Mouse (Mus musculus) embryonic facial prominence, embryonic 11.5 days (tissue): Measurements from ENCODE around the gene Polr3e. TPM values are rescaled to one million over a fixed set of nuclear protein-coding genes. Genes with fewer than 3 reads are reported as not detected.
A peak's percentile ranks its signal among the peaks of the same experiment; 100 is the strongest.

Experiments
- ATAC-seq: fragments of 200-750 bp; cut with Nextera tagmentation; replicated peaks from 2 replicates; pipeline ENCODE4 v1.8.0; 2017; ENCODE audit warnings: low read depth; ENCODE audit not compliant: insufficient number of reproducible peaks, low FRiP score, low TSS enrichment
- DNase-seq: peaks from one replicate; pipeline ENCODE4 v3.0.0-alpha.2; 2015; ENCODE audit warnings: low spot score
- H3K27ac ChIP-seq: fragments of 300-500 bp; sonication (generic); replicated peaks from 2 replicates; pipeline ENCODE4 v1.5.1; 2014; ENCODE audit warnings: mild to moderate bottlenecking, low read depth, low read length, control low read depth
- H3K27me3 ChIP-seq: fragments of 300-500 bp; sonication (generic); 2 replicates; pipeline ENCODE4 v1.6.1; 2014; ENCODE audit warnings: mild to moderate bottlenecking, low read length, moderate library complexity, mixed read lengths; ENCODE audit not compliant: control insufficient read depth, insufficient read depth
- H3K36me3 ChIP-seq: fragments of 300-500 bp; sonication (generic); replicated peaks from 2 replicates; pipeline ENCODE4 v1.6.1; 2014; ENCODE audit warnings: low read depth, mild to moderate bottlenecking, low read length, moderate library complexity, mixed read lengths; ENCODE audit not compliant: control insufficient read depth, insufficient read depth
- H3K4me1 ChIP-seq: fragments of 300-500 bp; sonication (generic); 2 replicates; pipeline ENCODE4 v1.6.1; 2014; ENCODE audit warnings: low read length, mixed read lengths; ENCODE audit not compliant: control insufficient read depth, insufficient read depth
- H3K4me2 ChIP-seq: fragments of 300-500 bp; sonication (generic); 2 replicates; pipeline ENCODE4 v1.6.1; 2014; ENCODE audit warnings: low read depth, mild to moderate bottlenecking, control low read depth, low read length, moderate library complexity
- H3K4me3 ChIP-seq: fragments of 300-500 bp; sonication (generic); 2 replicates; pipeline ENCODE4 v1.5.1; 2014; ENCODE audit warnings: low read depth, low read length, control low read depth
- H3K9ac ChIP-seq: fragments of 300-500 bp; sonication (generic); replicated peaks from 2 replicates; pipeline ENCODE4 v1.6.1; 2014; ENCODE audit warnings: mild to moderate bottlenecking, control low read depth, low read length
- H3K9me3 ChIP-seq: fragments of 300-500 bp; sonication (generic); replicated peaks from 2 replicates; pipeline ENCODE4 v1.6.1; 2016; ENCODE audit warnings: mild to moderate bottlenecking, low read length, inconsistent platforms, mixed read lengths; ENCODE audit not compliant: control insufficient read depth
- WGBS: fragments of 180-500 bp; shearing (Covaris S2); extraction: QIAGEN DNeasy Blood & Tissue Kit; methylation state at CpG from one replicate; pipeline ENCODE4 v1.1.7; 2014; 5-methylcytosine and 5-hydroxymethylcytosine counted together
- polyA plus RNA-seq: library from polyadenylated mRNA; unstranded; fragments of >200 nt; fragmentation: Nextera tagmentation; extraction: Ambion mirVana; gene quantifications from 2 replicates; pipeline ENCODE4 v1.2.1, GENCODE M21; 2014

Gene Polr3e
- polyA plus RNA-seq, 1 experiment from 2014 or later = 22.7 TPM

DNA sequence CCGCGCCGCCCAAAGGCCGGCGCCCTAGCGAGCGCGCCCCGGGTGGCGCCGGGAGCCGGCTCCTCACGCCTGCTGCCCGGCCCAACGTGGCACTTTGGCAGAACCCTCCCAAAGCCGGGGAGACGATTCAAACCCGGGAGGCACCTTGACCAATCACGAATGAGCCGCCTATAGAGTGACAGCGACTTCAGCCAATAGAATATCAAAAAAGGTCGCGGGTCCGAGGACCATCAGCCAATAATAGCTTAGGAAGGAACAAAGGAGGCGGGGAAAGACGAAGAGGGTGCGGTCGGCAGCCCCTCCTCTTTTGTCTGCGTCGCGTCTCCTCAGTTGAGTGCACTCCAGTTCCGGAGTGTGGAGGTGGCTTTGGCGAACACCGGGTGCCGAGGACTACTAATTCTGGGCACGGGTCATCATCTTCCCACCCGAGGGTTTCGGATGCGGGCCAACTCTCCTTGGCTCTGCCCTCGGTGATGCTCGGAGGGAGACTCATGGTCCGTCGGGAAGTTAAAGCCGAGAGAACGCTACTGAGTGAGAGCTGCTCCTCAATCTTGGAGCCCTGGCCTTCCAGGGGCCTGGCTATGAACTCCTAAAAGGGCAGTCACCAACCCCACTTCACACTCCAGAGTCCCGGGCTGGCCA is 64.8 kb downstream of the Polr3e start, which contains the start of the genes Cdr2 and Mfsd13b:
Cdr2 (minus strand) TSS at position 113 of the 642 bp plus-strand sequence.
Mfsd13b (plus strand) TSS at position 310 of the 642 bp plus-strand sequence.
- H3K27ac ChIP-seq = peak within 1 kb of the TSS; percentile 72
- under 1% methylated on average over 46 of the region's 46 CpGs for WGBS
- H3K4me1 ChIP-seq = no peaks in the 10 kb centered on the region
- ATAC-seq = peak; percentile 95
- peak within 1 kb of the TSS; percentile 83 for H3K4me2 ChIP-seq
- H3K27me3 ChIP-seq = no peaks in the 10 kb centered on the region
- peak within 1 kb of the TSS; percentile 95 for H3K4me3 ChIP-seq
- H3K36me3 ChIP-seq = no peaks in the 10 kb centered on the region
- peak within 1 kb of the TSS; percentile 83 for H3K9ac ChIP-seq
- DNase-seq = peak; percentile 99
- no peaks in the 10 kb centered on the region for H3K9me3 ChIP-seq

GRCm38 (mm10) chr7:120982968-120983367 is 65.4 kb downstream of the Polr3e start:
- Histone ChIP-seq H3K4me1 (no peaks in the 10 kb centered on the region), H3K9me3 (no peaks in the 10 kb centered on the region), H3K9ac (peak overlapping the region; percentile 63), H3K36me3 (no peaks in the 10 kb centered on the region), H3K4me2 (peak overlapping the region; percentile 42), H3K4me3 (peak overlapping the region; percentile 95), H3K27me3 (no peaks in the 10 kb centered on the region), H3K27ac (no peak overlapping the region)
- WGBS = 14% methylated on average over 7 of the region's 7 CpGs
- ATAC-seq (0 out of 2 replicates have a peak, but pooled peaks have one; percentile 10), DNase-seq (peak; percentile 52)

DNA sequence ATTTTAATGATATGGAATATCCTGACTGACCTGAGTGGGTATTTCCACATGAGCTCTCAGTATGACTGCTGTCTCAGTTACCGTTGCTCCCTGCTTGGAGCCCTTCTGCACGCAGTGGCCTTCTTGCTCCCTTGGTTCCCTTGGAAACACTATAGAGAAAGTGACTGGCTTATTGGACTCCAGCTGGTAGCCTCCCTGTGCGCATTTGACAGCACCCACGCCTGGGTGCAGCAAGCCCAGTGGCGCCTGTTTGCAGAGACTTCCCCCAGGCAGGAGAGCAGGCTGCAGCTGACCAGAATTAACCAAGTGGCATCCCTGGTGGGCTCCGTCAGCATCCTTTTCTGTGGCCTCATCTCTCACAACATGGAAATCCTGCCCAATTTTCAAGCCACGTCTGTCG is 73.6 kb downstream of the Polr3e start:
- Histone ChIP-seq H3K4me1 (no peaks in the 10 kb centered on the region), H3K4me3 (no peak overlapping the region), H3K36me3 (no peaks in the 10 kb centered on the region), H3K27ac (no peak overlapping the region), H3K9ac (no peak overlapping the region), H3K9me3 (no peaks in the 10 kb centered on the region), H3K4me2 (no peak overlapping the region), H3K27me3 (no peaks in the 10 kb centered on the region)
- no peak for ATAC-seq
- no peak for DNase-seq
- 73% methylated on average over 8 of the region's 8 CpGs for WGBS

Other genes starting within 250 kb of the Polr3e start
- gene Pdzd9, start 247.4 kb upstream of the Polr3e start, polyA plus RNA-seq = 0.33 and 0.50 TPM in 2 replicates
- gene Mosmo, start 240.1 kb upstream of the Polr3e start, polyA plus RNA-seq = 14.7 and 17.8 TPM in 2 replicates
- 0.13 and 0.24 TPM in 2 replicates for gene Vwa3a, start 178.4 kb upstream of the Polr3e start, polyA plus RNA-seq
- not detected in 2 replicates for gene Gm5737, start 105.4 kb upstream of the Polr3e start, polyA plus RNA-seq
- gene Eef2k, start 74.9 kb upstream of the Polr3e start, polyA plus RNA-seq = 8.7 and 10.6 TPM in 2 replicates
- 12.7 and 14.7 TPM in 2 replicates for gene Cdr2, start 64.6 kb downstream of the Polr3e start, polyA plus RNA-seq
- gene Mfsd13b, start 64.8 kb downstream of the Polr3e start, polyA plus RNA-seq = not detected in 2 replicates
- 272 and 293 TPM in 2 replicates for gene Mettl9, start 116.7 kb downstream of the Polr3e start, polyA plus RNA-seq
- 0.70 and 0.91 TPM in 2 replicates for gene Igsf6, start 156.8 kb downstream of the Polr3e start, polyA plus RNA-seq
- gene Otoa, start 163.9 kb downstream of the Polr3e start, polyA plus RNA-seq = not detected in 2 replicates